Comparison of ENCODE assay signal across 19 mouse cellular contexts in genomic region chr4:125901546-125902276, GRCm38 (mm10).
DNase-seq lines count a peak whose midpoint lies in the region; ATAC-seq lines count a peak whose summit lies in the region.
"Had no signal": no experiment of that assay in that cellular context is flagged by ENCODE, and none has a peak within 500 bp of the region (broad histone marks: within the 10 kb centered on the region; RNA-seq: fewer than 3 reads in every experiment).

No protein-coding gene starts in this region.

- H3K4me2 ChIP-seq in forebrain, embryonic 15.5 days (replicated peaks), result no peak overlapping the region
- no peak overlapping the region for H3K4me2 ChIP-seq in forebrain, embryonic 11.5 days (ENCODE audit: low read depth, low read length, severe bottlenecking)
- no peak overlapping the region for H3K4me2 ChIP-seq in forebrain, embryonic 16.5 days (ENCODE audit: low read length)
- H3K4me2 ChIP-seq: heart, embryonic 11.5 days; heart, embryonic 15.5 days; hindbrain, embryonic 15.5 days had no signal

- H3K27me3 ChIP-seq in forebrain, embryonic 15.5 days, result no peaks in the 10 kb centered on the region
- H3K27me3 ChIP-seq in forebrain, embryonic 11.5 days (ENCODE audit: control insufficient read depth, insufficient read depth, low read length), result no peaks in the 10 kb centered on the region
- H3K27me3 ChIP-seq in forebrain, embryonic 16.5 days (replicated peaks; ENCODE audit: control insufficient read depth, insufficient read depth, low read length), result no peaks in the 10 kb centered on the region
- H3K27me3 ChIP-seq: hindbrain, embryonic 15.5 days had no signal

- H3K9me3 ChIP-seq in forebrain, embryonic 15.5 days, result no peaks in the 10 kb centered on the region
- no peaks in the 10 kb centered on the region for H3K9me3 ChIP-seq in forebrain, embryonic 11.5 days (ENCODE audit: control insufficient read depth, low read length)
- no peaks in the 10 kb centered on the region for H3K9me3 ChIP-seq in forebrain, embryonic 16.5 days (ENCODE audit: control insufficient read depth, low read length)
- H3K9me3 ChIP-seq: heart, embryonic 15.5 days; hindbrain, embryonic 15.5 days had no signal

- H3K27ac ChIP-seq in forebrain, embryonic 15.5 days (replicated peaks), result peak overlapping the region; percentile 77
- no peak overlapping the region for H3K27ac ChIP-seq in forebrain, embryonic 11.5 days (ENCODE audit: low read depth, low read length)
- peak overlapping the region; percentile 11 for H3K27ac ChIP-seq in forebrain, embryonic 16.5 days (ENCODE audit: low read length)
- H3K27ac ChIP-seq: heart, adult 2 months; heart, embryonic 15.5 days; hindbrain, embryonic 15.5 days had no signal

- 39% methylated on average over 10 of the region's 10 CpGs for WGBS in forebrain, embryonic 15.5 days
- WGBS in forebrain, embryonic 11.5 days, result 65% methylated on average over 10 of the region's 10 CpGs
- 41% methylated on average over 10 of the region's 10 CpGs for WGBS in forebrain, embryonic 16.5 days

- H3K36me3 ChIP-seq in forebrain, embryonic 15.5 days, result no peaks in the 10 kb centered on the region
- no peaks in the 10 kb centered on the region for H3K36me3 ChIP-seq in forebrain, embryonic 11.5 days (ENCODE audit: control insufficient read depth, insufficient read depth, low read length)
- H3K36me3 ChIP-seq in forebrain, embryonic 16.5 days (ENCODE audit: control insufficient read depth, insufficient read depth), result no peaks in the 10 kb centered on the region
- H3K36me3 ChIP-seq: heart, embryonic 15.5 days; hindbrain, embryonic 15.5 days had no signal

- H3K4me3 ChIP-seq in forebrain, embryonic 15.5 days, result no peak overlapping the region
- no peak overlapping the region for H3K4me3 ChIP-seq in forebrain, embryonic 11.5 days (ENCODE audit: low read depth, low read length)
- H3K4me3 ChIP-seq in forebrain, embryonic 16.5 days (replicated peaks; ENCODE audit: low read length), result no peak overlapping the region
- H3K4me3 ChIP-seq: heart, adult 2 months; heart, embryonic 15.5 days; hindbrain, embryonic 15.5 days had no signal

- no peak overlapping the region for H3K9ac ChIP-seq in forebrain, embryonic 15.5 days (replicated peaks)
- H3K9ac ChIP-seq in forebrain, embryonic 11.5 days (ENCODE audit: low read length), result no peak overlapping the region
- H3K9ac ChIP-seq in forebrain, embryonic 16.5 days (replicated peaks; ENCODE audit: low read depth, low read length), result no peak overlapping the region
- H3K9ac ChIP-seq: heart, embryonic 15.5 days; hindbrain, embryonic 15.5 days had no signal

- peaks cover 50% of the 10 kb centered on the region for H3K4me1 ChIP-seq in forebrain, embryonic 15.5 days
- no peaks in the 10 kb centered on the region for H3K4me1 ChIP-seq in forebrain, embryonic 11.5 days (replicated peaks; ENCODE audit: control insufficient read depth, insufficient read depth, low read length)
- peaks cover 35% of the 10 kb centered on the region for H3K4me1 ChIP-seq in forebrain, embryonic 16.5 days (replicated peaks; ENCODE audit: control insufficient read depth, insufficient read depth, low read length)

- DNase-seq in forebrain, embryonic 11.5 days (ENCODE audit: low spot score), result no peak
- DNase-seq in retina, postnatal 1 day, result peak; percentile 49
- DNase-seq in retina, embryonic 14.5 days (ENCODE audit: low spot score), result no peak
- DNase-seq in lung, postnatal 14 days, result no peak
- DNase-seq in T-cell, adult 2 months (ENCODE audit: low spot score), result no peak
- DNase-seq: adrenal gland, adult 8-10 months; adrenal gland, postnatal 36 days; cerebellum, adult 11-12 months; cerebellum, adult 9-10 months; cerebellum, postnatal 25 days; gastrocnemius, postnatal 14 days; heart, adult 2 months; heart, postnatal 14 days had no signal

- no peak for ATAC-seq in forebrain, embryonic 15.5 days (replicated peaks)
- ATAC-seq in forebrain, embryonic 11.5 days (replicated peaks; ENCODE audit: low FRiP score), result no peak
- peak; percentile 51; the same call in 1 of the 2 replicates for ATAC-seq in forebrain, embryonic 16.5 days
- ATAC-seq: intestine, embryonic 16.5 days had no signal
